Mouse (Mus musculus) left cerebral cortex, postnatal 4 days (tissue): Measurements from ENCODE around the gene Il4. TPM values are rescaled to one million over a fixed set of nuclear protein-coding genes. Genes with fewer than 3 reads are reported as not detected.

ENCODE experiments used
- DNase-seq: peaks from one replicate; pipeline ENCODE4 v3.0.0-alpha.2; 2022
- intact Hi-C: fragments of 180-260 bp; cut with DNase I; formaldehyde crosslinking; loops from one replicate; pipeline ENCODE4 v1.15.1; 2025
- total RNA-seq, 2 experiments: library from RNA; stranded (reverse); gene quantifications; 2 replicates each; pipeline ENCODE4 v1.2.3; 2021

The Il4 gene
- not detected for total RNA-seq

DNA sequence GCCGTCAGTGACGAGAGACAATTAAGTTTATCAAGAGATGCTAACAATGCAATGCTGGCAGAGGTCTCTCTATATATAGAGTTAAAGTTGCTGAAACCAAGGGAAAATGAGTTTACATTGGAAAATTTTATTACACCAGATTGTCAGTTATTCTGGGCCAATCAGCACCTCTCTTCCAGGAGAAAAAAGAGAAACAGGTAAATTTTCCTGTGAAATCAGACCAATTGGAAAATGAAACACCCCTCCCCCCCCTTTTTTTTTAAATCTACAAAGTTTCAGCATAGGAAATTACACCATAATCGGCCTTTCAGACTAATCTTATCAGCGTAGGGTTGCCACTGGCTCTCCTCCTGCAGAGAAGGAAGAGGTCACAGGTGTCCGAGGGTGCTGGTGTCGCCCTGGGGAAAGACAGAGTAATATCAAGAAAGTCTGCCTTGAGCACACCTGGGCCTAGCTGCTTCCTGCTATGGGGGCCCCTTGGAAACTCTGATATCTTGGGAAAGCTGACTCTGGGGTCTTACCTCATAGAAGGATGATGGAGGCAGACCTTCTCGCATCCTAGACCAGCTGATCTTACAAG, at the start of gene Il4:
Gene Il4 (minus strand): TSS at position 51 of the 580 bp plus-strand sequence.
- no peak for DNase-seq
- intact Hi-C loops, result no loop called here

- intact Hi-C loops, result no loop called here
- no peak for DNase-seq
Observed at GRCm38 (mm10) chr11:53664091-53664490, 45.6 kb upstream of the Il4 start.

GRCm38 (mm10) chr11:53662794-53663674, 44.6 kb upstream of the Il4 start:
- peak; percentile 16 for DNase-seq
- intact Hi-C loops, result no loop called here

DNA sequence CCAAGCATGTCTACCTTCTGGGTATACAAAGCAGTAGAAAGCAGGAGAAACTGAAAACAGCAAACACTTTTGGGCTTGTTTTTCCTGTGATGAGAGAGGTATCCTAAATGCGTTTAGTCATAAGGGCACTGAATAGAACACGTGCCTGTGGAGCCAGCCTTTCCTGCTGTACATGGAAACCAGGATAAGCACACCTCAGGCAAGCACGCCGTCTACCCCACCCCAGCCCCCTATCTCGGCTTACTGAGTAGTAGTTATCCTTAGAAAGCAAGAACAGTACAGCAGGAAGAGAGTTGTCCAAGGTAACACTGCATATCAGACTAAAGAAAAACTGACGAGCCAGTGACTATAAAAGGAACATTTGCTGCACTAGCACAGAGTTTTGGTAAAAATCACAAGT, 39.4 kb upstream of the Il4 start:
- intact Hi-C loops, result no loop called here
- no peak for DNase-seq

DNA sequence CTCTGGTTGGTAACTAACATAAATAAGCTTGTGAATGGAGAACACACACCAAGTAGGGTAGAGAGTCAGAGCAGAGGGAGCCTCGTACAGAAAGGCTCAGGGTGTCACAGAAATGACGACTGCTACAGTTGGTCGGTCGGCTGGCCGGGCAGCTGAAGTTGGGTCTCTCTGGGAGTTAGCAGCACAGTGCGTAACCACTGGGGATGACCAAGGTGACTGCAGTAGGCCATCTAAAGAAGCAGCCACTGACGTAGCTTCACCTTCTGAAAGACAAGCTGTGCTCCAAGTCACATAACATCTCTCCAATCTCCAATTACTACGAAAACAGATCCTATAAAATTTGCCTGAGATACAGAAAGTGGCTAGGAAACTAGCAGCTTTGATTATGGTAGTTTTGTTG, 38.9 kb upstream of the Il4 start:
- DNase-seq, result no peak
- intact Hi-C loops, result no loop called here

GRCm38 (mm10) chr11:53656558-53657202, 38.2 kb upstream of the Il4 start:
- no peak for DNase-seq
- intact Hi-C loops, result no loop called here

GRCm38 (mm10) chr11:53655043-53655442, 36.6 kb upstream of the Il4 start:
- no peak for DNase-seq
- intact Hi-C loops, result no loop called here

DNA sequence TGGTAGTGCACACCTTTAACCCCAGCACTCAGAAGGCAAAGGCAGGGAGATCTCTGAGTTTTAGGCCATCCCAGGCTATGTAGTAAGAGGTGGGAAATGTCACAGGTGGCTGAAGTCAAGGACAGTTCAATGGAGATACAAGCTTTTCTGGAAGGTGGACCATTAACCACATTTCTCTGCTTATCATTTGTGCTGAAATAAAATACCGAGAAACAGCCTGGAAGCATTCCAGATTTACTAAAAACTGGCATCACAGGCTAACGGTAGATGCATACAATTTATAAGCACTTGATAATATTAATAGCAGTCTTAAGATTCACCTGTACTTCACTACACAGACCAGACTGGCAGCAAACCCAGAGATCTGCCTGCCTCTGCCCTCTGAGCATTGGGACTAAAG, 34.0 kb upstream of the Il4 start:
- no peak for DNase-seq
- intact Hi-C loops, result no loop called here

- intact Hi-C loops, result no loop called here
- DNase-seq, result no peak
Observed at GRCm38 (mm10) chr11:53651441-53651840, 33.0 kb upstream of the Il4 start.

GRCm38 (mm10) chr11:53644017-53644416, 25.5 kb upstream of the Il4 start:
- intact Hi-C loops, result no loop called here
- DNase-seq, result no peak

DNA sequence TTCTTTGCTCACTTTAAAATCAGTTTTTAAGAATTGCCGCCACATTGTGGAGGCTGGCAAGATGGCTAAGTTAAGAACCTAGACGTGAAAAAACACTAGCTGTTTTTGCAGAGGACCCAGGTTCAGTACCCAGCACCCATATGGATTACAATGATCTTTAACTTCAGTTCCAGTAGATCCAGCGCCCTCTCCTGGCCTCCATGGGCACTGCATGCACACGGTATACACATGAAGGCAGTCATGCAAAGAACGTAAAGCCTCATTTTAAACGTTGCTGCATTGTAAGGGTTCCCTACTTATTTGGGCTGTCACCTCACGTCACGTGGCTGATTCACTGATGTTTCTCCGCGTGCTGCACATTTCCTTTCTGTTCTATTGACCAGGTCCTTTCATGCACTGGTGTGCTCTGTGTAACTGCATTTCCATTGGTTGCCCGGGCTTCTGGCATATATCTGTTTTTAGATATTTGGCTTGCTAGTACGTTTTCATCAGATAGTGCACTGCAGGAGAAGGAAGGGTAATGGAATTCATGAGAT, 24.3 kb upstream of the Il4 start:
- DNase-seq, result no peak
- intact Hi-C loops, result no loop called here

DNA sequence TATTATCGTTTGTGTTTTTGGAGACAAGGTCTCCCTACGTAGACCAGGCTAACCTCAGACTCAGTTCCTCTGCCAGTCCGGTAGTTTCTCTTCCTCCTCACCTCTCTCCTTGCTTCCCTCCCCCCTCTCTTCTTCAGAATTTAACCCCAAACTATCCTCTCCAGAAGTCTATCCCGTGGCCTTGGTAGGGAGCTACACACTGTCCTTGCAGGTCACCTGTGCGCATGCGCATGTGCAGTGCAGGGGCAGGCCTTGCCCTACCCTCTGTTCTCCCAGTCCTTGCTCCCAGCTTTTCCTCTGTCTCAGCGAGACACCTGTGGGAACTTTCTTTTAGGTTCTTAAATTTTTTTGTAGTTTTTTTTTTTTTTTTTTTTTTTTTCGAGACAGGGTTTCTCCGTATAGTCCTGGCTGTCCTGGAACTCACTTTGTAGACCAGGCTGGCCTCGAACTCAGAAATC, 19.4 kb upstream of the Il4 start:
- DNase-seq, result no peak
- intact Hi-C loops, result no loop called here

DNA sequence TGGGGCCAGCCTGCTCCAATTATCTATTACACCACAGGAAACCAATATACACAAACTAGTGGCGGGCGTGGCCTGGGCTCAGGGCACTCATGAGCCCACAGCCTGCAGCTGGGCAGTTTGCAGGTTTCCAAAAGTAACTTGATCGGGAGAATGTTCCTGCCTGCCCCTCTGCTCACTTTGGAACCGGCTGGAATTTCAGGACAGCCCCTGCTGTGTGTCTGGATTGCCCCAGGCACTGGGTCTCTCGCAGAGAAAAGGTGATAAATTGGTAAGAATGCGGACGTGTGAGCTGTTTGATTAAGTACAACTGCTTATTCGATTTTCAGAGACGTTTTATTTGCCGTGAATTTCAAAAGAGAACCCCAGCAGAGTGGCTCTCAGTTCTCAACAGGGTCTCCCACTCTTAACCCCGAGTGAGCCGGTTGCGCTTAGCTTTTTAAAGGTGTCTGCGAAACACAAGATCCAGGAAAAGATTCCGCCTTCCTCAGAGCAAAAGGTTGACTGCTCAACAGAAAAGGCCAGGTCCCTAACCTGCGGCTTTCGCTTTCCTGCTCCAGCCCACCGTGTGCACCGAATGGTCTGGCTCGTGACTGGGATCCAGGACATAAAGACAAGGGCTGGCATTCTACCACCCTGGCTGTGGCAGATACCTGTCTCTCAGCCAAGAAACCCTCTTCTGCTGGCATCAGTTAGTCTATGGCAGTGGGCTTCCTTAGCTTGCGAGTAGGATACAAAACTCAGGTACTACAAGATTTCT, 18.8 kb upstream of the Il4 start:
- intact Hi-C loops, result no loop called here

DNA sequence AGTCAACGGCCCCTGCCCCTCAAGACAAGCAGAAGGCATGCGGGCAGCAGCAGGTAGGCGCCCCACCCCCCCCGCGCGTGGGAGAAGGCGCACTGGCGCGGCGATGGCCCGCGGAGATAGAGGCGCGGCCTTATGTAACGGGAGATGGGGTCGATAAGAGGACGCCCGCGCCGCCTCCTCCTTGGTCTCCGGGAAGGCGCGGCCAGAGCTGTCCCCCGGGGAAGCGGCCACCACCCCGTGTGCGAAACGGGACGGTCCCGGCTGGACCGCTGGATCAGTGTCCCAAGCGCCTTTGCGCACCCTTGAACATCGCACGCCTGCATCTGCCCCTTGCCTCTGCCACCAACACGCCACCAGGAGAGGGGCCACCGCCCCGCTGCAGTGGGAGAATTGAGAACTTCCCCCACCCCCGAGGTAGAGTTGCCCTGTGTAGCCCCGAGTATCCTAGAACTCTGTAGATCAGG, 17.7 kb upstream of the Il4 start:
- no peak for DNase-seq

More for the DNA sequence above, 18.8 kb upstream of the Il4 start:
- DNase-seq, result no peak

DNA sequence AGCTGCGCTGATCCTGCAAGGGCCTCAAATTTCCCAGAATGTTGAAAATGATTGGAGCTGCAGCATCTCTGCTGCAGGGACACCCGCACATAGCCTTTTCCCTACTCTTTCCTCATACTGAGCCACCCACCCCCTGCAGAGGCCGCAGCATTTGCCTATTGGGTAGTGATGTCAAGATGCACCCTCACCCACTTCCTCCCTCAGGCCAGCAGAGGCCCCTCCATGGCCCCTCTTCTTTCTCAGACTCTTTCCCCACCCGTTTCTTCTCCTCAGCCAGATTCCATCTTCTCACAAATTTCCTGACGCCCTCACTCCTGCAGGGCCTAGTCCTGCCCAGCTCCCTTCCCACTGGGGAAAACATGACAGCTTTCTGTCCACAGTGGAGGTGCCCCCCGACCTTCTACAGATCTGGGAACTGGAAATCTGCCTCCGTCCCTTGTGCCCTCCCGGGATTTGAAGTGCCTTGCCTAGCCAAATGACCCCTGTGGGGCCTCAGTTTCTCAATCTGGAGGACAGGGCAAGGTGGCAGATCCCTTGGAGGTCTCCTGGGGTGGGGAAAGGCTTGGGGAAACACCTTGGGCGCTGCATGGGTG, 17.2 kb upstream of the Il4 start:
- intact Hi-C loops, result no loop called here
- no peak for DNase-seq

More for the DNA sequence above, 17.7 kb upstream of the Il4 start:
- intact Hi-C loops, result no loop called here

DNA sequence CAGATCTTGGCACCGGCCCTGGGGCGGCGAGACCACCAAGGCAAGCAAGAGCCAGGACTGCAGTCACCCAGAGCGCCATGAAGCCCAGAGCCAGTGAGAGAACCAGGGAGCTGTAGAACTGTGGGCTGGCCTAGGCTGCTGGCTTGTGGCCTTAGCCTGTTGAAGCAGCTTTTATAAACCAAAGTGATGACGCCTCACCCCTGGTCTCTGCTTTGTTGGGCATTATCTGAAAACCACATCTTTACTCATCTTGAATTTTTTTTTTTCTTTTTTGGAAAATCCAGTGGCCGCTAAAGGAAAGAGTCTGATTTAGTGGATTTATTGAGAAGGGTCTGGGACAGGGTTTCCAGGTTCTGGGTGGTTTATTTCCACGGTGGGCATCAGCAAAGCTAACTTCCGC, 16.1 kb upstream of the Il4 start, which contains the start of gene Il13:
Gene Il13 (minus strand): TSS at position 147 of the 400 bp plus-strand sequence.
- no peak for DNase-seq
- intact Hi-C loops, result no loop called here

- intact Hi-C loops, result no loop called here
Observed at GRCm38 (mm10) chr11:53633644-53634043, 15.2 kb upstream of the Il4 start.

DNA sequence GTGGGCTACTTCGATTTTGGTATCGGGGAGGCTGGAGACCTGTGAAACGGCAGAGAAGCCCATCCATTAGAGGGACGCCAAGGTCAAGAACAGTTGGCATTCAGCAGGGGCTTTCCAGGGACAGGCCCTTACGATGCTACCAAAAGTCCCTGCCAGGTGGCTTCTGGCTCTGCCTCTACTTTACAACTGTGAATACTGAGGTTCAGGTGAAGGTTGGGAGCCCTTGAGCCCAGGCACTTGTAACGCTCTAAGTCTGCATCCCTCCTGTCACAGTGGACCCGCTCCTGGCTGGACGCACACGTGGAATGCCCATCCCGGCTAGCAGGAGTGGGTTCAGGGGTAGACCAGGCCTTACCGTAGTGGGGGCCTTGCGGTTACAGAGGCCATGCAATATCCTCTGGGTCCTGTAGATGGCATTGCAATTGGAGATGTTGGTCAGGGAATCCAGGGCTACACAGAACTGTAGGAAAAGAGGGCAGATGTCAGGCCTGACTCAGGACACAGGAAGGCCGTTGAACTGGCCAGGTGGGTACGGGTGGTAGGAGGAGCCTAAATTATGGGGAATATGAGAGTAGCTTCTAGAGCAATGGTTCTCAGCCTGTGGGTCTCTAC, 13.8 kb upstream of the Il4 start:
- intact Hi-C loops, result no loop called here

More at GRCm38 (mm10) chr11:53633644-53634043, 15.2 kb upstream of the Il4 start:
- DNase-seq, result peak; percentile 55

DNA sequence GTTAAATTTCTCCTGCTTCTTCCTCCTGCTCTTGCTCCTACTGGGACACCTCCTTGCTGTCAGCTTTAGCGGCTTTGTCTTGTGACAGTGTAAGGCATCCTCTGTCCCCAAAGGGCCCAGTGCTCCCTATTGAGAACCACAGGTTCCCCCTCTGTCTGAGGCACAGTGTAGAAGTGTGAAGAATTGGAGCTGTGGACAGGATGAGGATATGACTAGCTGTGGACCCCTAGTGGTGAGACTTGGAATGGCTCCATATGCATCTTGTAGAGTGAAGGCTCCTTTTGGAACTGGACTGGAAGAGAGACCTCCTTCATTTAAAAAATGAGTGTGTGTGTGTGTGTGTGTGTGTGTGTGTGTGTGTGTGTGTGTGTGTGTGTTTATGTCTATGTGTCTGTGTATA, 9.4 kb upstream of the Il4 start:
- intact Hi-C loops, result no loop called here
- DNase-seq, result peak; percentile 82

More for the DNA sequence above, 13.8 kb upstream of the Il4 start:
- peak; percentile 21 for DNase-seq
